Mouse (Mus musculus): ENCODE data around the gene Akr1b10. TPM values are rescaled to one million over a fixed set of nuclear protein-coding genes. Genes with fewer than 3 reads are reported as not detected.
"Not testable (repeated sequence)": the region's sequence is repeated elsewhere in the genome, so short reads cannot be mapped to it uniquely, and the experiment has no call there.

Gene Akr1b10
- polyA plus RNA-seq, 1 experiment, result 15.7 TPM

- no peak within 1 kb of the TSS for H3K27ac ChIP-seq (ENCODE audit: control insufficient read depth, insufficient read depth, low read depth, low read length, poor library complexity)
- WGBS, result 42% methylated on average over 6 of the region's 6 CpGs
- no peak within 1 kb of the TSS for H3K4me3 ChIP-seq (replicated peaks; ENCODE audit: control insufficient read depth, low read depth, low read length)
- TF ChIP-seq CTCF (IDR thresholded peaks at IDR 0.05; ENCODE audit: control insufficient read depth, insufficient read depth, low read length) (no peak), POLR2A (IDR thresholded peaks at IDR 0.05; ENCODE audit: borderline replicate concordance, control insufficient read depth, low read depth, low read length) (no peak)
- H3K4me1 ChIP-seq (ENCODE audit: control insufficient read depth, insufficient read depth, low read length), result no peaks in the 10 kb centered on the region
Observed at GRCm38 (mm10) chr6:34412023-34412422, 28.0 kb downstream of the Akr1b10 start, which contains the start of gene Akr1b7. Akr1b7 (plus strand) TSS chr6:34412334.

DNA sequence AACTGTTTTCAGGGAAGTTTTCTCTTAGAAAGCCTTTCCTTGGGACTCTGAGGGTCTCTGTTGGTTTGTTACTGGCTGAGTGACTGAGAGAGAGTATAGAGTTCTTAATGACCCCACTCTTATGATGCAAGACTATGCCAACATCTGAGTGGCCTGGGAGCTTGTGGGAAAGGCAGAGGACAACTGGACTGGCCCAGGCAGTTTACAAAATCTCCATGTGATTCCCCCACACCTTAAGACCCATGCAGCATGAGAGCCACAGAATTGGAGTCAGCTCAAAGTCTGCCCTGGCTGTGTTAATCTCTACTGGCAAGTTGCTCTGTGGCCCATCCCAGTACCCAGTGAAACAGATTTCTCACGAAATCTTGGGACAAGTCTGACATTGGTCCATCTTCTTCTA lies 28.7 kb downstream of the Akr1b10 start:
- no peak overlapping the region for H3K27ac ChIP-seq (ENCODE audit: control insufficient read depth, insufficient read depth, low read depth, low read length, poor library complexity)
- 54% methylated on average over 1 of the region's 1 CpGs for WGBS
- no peaks in the 10 kb centered on the region for H3K4me1 ChIP-seq (ENCODE audit: control insufficient read depth, insufficient read depth, low read length)
- H3K4me3 ChIP-seq (replicated peaks; ENCODE audit: control insufficient read depth, low read depth, low read length), result no peak overlapping the region
- no peak for TF ChIP-seq POLR2A (IDR thresholded peaks at IDR 0.05; ENCODE audit: borderline replicate concordance, control insufficient read depth, low read depth, low read length)
- TF ChIP-seq CTCF (IDR thresholded peaks at IDR 0.05; ENCODE audit: control insufficient read depth, insufficient read depth, low read length), result no peak

- H3K4me3 ChIP-seq (replicated peaks; ENCODE audit: control insufficient read depth, low read depth, low read length); H3K27ac ChIP-seq (ENCODE audit: control insufficient read depth, insufficient read depth, low read depth, low read length, poor library complexity); H3K4me1 ChIP-seq (ENCODE audit: control insufficient read depth, insufficient read depth, low read length): not testable (repeated sequence)
- 43% methylated on average over 1 of the region's 1 CpGs for WGBS
Observed at GRCm38 (mm10) chr6:34413386-34413785, 29.4 kb downstream of the Akr1b10 start.

DNA sequence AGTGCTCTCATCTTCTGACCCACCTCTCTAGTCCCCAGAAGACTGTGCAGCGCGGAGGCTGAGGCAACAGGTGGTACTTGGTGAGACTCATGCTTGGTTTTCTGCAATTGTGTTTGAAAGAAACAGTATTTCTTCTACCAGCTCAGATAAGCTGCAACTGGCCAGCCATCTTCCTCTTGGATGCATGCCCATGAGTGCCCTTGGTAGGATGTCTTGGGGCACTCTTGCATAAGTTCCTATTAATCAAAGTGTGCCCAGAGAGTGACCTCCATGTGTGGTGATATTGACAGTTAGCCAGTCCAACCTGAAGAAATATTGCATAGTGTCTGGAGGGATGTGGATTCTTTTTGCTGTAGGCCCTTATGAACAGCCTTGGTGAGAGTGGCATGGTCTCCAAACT lies 32.5 kb downstream of the Akr1b10 start:
- no peak overlapping the region for H3K4me3 ChIP-seq (replicated peaks; ENCODE audit: control insufficient read depth, low read depth, low read length)
- no peak overlapping the region for H3K27ac ChIP-seq (ENCODE audit: control insufficient read depth, insufficient read depth, low read depth, low read length, poor library complexity)
- TF ChIP-seq CTCF (IDR thresholded peaks at IDR 0.05; ENCODE audit: control insufficient read depth, insufficient read depth, low read length) (no peak), POLR2A (IDR thresholded peaks at IDR 0.05; ENCODE audit: borderline replicate concordance, control insufficient read depth, low read depth, low read length) (no peak)
- H3K4me1 ChIP-seq (ENCODE audit: control insufficient read depth, insufficient read depth, low read length), result no peaks in the 10 kb centered on the region
- WGBS, result 76% methylated on average over 2 of the region's 2 CpGs

GRCm38 (mm10) chr6:34419071-34419470 lies 35.1 kb downstream of the Akr1b10 start:
- H3K4me1 ChIP-seq (ENCODE audit: control insufficient read depth, insufficient read depth, low read length), result no peaks in the 10 kb centered on the region
- H3K27ac ChIP-seq (ENCODE audit: control insufficient read depth, insufficient read depth, low read depth, low read length, poor library complexity), result no peak overlapping the region
- no peak overlapping the region for H3K4me3 ChIP-seq (replicated peaks; ENCODE audit: control insufficient read depth, low read depth, low read length)
- TF ChIP-seq CTCF (IDR thresholded peaks at IDR 0.05; ENCODE audit: control insufficient read depth, insufficient read depth, low read length) (no peak), POLR2A (IDR thresholded peaks at IDR 0.05; ENCODE audit: borderline replicate concordance, control insufficient read depth, low read depth, low read length) (no peak)

DNA sequence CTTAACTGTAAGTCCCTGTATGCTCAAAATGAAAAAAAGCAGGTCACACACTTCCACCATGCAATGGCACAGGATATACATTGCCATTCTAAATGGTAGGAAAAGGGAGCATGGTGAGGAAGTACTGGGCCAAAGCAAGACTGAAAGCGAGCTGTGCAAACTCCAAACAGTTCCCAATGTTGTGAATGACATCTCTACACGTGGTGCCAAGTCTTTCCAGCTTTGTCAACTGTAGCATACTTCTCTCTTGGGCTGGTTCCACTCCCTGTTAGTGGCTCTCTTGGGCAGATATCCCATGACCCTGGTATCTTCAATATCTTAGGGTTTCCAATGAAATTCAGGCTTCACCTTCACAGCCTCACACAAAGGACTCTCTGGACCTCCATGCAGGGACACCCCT lies 55.0 kb downstream of the Akr1b10 start:
- Histone ChIP-seq H3K4me3 (replicated peaks; ENCODE audit: control insufficient read depth, low read depth, low read length) (no peak overlapping the region), H3K27ac (ENCODE audit: control insufficient read depth, insufficient read depth, low read depth, low read length, poor library complexity) (no peak overlapping the region), H3K4me1 (ENCODE audit: control insufficient read depth, insufficient read depth, low read length) (no peaks in the 10 kb centered on the region)
- WGBS, result 69% methylated on average over 2 of the region's 2 CpGs
- TF ChIP-seq CTCF (IDR thresholded peaks at IDR 0.05; ENCODE audit: control insufficient read depth, insufficient read depth, low read length), result no peak
- no peak for TF ChIP-seq POLR2A (IDR thresholded peaks at IDR 0.05; ENCODE audit: borderline replicate concordance, control insufficient read depth, low read depth, low read length)

DNA sequence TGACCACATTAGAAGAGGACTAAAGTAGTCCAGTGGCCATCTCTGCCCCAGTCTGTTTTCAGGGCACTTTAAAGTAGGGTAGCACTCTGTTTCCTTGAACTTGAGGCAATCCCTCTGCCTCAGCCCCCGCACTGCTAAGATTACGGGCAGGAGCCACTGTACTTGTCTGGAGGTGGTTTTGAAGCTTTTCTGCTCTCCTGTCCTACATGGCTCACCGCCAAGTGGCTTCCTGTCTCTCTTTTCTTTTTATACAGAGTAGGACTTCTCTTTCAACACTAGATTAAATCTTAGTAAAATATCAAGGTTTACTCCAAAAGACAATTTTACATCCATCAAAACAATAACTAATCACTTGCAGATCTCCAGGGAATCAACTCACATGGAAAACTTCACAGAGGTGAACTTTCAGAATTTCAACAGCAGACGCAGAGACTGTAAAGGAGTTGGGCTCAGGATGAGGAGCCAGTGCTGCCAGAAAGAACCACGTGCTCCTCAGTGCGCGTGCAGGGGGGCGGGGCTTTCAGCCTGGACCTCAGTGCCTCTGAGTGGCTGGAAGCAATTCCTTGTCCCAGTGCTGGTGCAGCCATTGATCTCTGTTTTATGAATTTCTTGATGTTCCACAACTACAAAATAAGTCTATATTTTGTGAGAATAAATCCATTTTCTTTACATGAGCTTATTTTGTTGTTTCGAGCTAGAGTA lies 57.7 kb downstream of the Akr1b10 start:
- no peak for TF ChIP-seq POLR2A (IDR thresholded peaks at IDR 0.05; ENCODE audit: borderline replicate concordance, control insufficient read depth, low read depth, low read length)
- no peak for TF ChIP-seq CTCF (IDR thresholded peaks at IDR 0.05; ENCODE audit: control insufficient read depth, insufficient read depth, low read length)
- WGBS, result 55% methylated on average over 9 of the region's 9 CpGs

DNA sequence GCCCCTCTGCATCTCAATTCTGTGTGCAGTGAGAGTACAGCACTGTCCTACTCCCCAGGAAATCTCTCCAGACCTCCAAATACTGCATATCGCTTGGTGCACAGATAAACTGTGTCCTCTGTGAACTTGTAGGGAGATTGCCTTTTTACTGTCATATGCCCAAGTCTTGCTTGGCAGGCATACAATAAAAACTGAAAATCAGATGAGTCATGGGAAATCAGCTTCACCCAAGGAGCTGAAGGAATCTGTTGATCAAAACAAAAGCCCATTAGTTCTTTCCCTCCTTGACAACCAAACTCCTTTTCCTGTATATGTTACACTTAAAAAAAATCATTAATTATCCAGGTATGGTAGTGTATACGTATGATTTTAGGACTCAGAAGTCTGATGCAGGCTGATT lies 59.8 kb downstream of the Akr1b10 start:
- WGBS, result 71% methylated on average over 2 of the region's 2 CpGs
- no peak overlapping the region for H3K27ac ChIP-seq (ENCODE audit: control insufficient read depth, insufficient read depth, low read depth, low read length, poor library complexity)
- no peak for TF ChIP-seq POLR2A (IDR thresholded peaks at IDR 0.05; ENCODE audit: borderline replicate concordance, control insufficient read depth, low read depth, low read length)
- no peak for TF ChIP-seq CTCF (IDR thresholded peaks at IDR 0.05; ENCODE audit: control insufficient read depth, insufficient read depth, low read length)
- H3K4me1 ChIP-seq (ENCODE audit: control insufficient read depth, insufficient read depth, low read length), result no peaks in the 10 kb centered on the region
- no peak overlapping the region for H3K4me3 ChIP-seq (replicated peaks; ENCODE audit: control insufficient read depth, low read depth, low read length)

More for the DNA sequence above, 57.7 kb downstream of the Akr1b10 start:
- no peak overlapping the region for H3K27ac ChIP-seq (ENCODE audit: control insufficient read depth, insufficient read depth, low read depth, low read length, poor library complexity)
- no peak overlapping the region for H3K4me3 ChIP-seq (replicated peaks; ENCODE audit: control insufficient read depth, low read depth, low read length)
- H3K4me1 ChIP-seq (ENCODE audit: control insufficient read depth, insufficient read depth, low read length), result no peaks in the 10 kb centered on the region

Other genes with a start within 250 kb of the Akr1b10 start
- 1.9 and 5.1 TPM in 2 replicates for gene Slc35b4, start 207.1 kb upstream of the Akr1b10 start, polyA plus RNA-seq (2011; ENCODE audit: insufficient read depth, insufficient read length, low replicate concordance, missing spikeins)
- gene Akr1b3, start 66.7 kb upstream of the Akr1b10 start, polyA plus RNA-seq (2011; ENCODE audit: insufficient read depth, insufficient read length, low replicate concordance, missing spikeins), result 52.4 and 76.9 TPM in 2 replicates
- gene Akr1b8, start 30.1 kb upstream of the Akr1b10 start, polyA plus RNA-seq (2011; ENCODE audit: insufficient read depth, insufficient read length, low replicate concordance, missing spikeins), result 2.1 and 3.1 TPM in 2 replicates
- 2.4 TPM in 1 of 2 replicates, not detected in the other for gene Akr1b7, start 28.1 kb downstream of the Akr1b10 start, polyA plus RNA-seq (2011; ENCODE audit: insufficient read depth, insufficient read length, low replicate concordance, missing spikeins)
- 201 and 347 TPM in 2 replicates for gene Bpgm, start 92.0 kb downstream of the Akr1b10 start, polyA plus RNA-seq (2011; ENCODE audit: insufficient read depth, insufficient read length, low replicate concordance, missing spikeins)
- 70.5 and 93.3 TPM in 2 replicates for gene Cald1, start 214.3 kb downstream of the Akr1b10 start, polyA plus RNA-seq (2011; ENCODE audit: insufficient read depth, insufficient read length, low replicate concordance, missing spikeins)